Mouse (Mus musculus) bone marrow, adult 2 months (tissue): ENCODE results near the gene Polr2h. TPM values are rescaled to one million over a fixed set of nuclear protein-coding genes. Genes with fewer than 3 reads are reported as not detected.

Experiments used
- H3K27ac ChIP-seq: fragments of 200-500 bp; 2 replicates; pipeline ENCODE4 v1.5.1; 2012; ENCODE audit warnings: low read depth, mild to moderate bottlenecking, control low read depth, inconsistent platforms, low read length; ENCODE audit not compliant: control insufficient read depth, poor library complexity, insufficient read depth
- H3K4me1 ChIP-seq: fragments of 200-500 bp; 2 replicates; pipeline ENCODE4 v1.6.1; 2011; ENCODE audit warnings: low read length; ENCODE audit not compliant: control insufficient read depth, insufficient read depth
- H3K4me3 ChIP-seq: fragments of 200-500 bp; replicated peaks from 2 replicates; pipeline ENCODE3; 2011; ENCODE audit warnings: mild to moderate bottlenecking, low read depth, low read length, control low read depth; ENCODE audit not compliant: control insufficient read depth
- CTCF ChIP-seq: fragments of 200-500 bp; IDR thresholded peaks from 2 replicates; pipeline ENCODE4 v1.5.1; 2011; ENCODE audit warnings: low read length, control low read depth; ENCODE audit not compliant: control insufficient read depth, insufficient read depth
- POLR2A ChIP-seq: fragments of 200-500 bp; IDR thresholded peaks from 2 replicates; pipeline ENCODE4 v1.6.1; 2011; ENCODE audit warnings: low read depth, mild to moderate bottlenecking, control low read depth, low read length, borderline replicate concordance; ENCODE audit not compliant: control insufficient read depth
- whole genome bisulfite sequencing: fragments of 180-500 bp; shearing (Covaris S2); methylation state at CpG from one replicate; pipeline ENCODE4 v1.1.7; 2018; 5-methylcytosine and 5-hydroxymethylcytosine counted together
- polyA plus RNA-seq: library from polyadenylated mRNA; stranded (reverse); fragments of >200 nt; gene quantifications from 2 replicates; pipeline ENCODE4 v1.2.4, GENCODE M21; 2011; ENCODE audit warnings: low replicate concordance; ENCODE audit not compliant: missing spikeins, insufficient read depth, insufficient read length

The Polr2h gene
- polyA plus RNA-seq, 1 experiment: 50.1 TPM

DNA sequence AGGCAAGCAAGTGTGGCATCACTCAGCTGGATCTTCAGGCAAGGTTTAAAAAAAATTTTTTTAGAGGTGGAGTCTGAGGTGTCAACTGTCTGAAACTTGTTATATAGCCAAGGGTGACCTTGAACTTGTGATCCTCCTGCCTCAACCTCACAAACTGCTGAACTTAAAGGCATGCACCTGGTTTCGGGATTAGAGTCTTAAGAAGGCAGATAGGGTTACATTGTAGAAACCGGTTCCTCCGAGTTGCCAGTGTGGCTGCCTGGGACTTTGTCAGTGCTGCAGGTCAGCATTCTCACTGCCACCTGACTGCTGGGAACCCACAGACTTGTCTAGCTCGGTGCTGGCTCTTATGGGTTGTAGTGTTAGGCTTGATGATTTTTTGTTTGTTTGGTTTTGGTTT lies 5.8 kb downstream of the Polr2h start:
- no peak overlapping the region for H3K27ac ChIP-seq
- 87% methylated on average over 4 of the region's 4 CpGs for WGBS
- no peaks in the 10 kb centered on the region for H3K4me1 ChIP-seq
- no peak overlapping the region for H3K4me3 ChIP-seq
- no peak for TF ChIP-seq CTCF
- TF ChIP-seq POLR2A: no peak

- Histone ChIP-seq H3K27ac (no peak overlapping the region), H3K4me1 (no peaks in the 10 kb centered on the region), H3K4me3 (no peak overlapping the region)
- TF ChIP-seq POLR2A (no peak), CTCF (peak; percentile 68)
- WGBS: 27% methylated on average over 5 of the region's 5 CpGs
These were observed 6.9 kb downstream of the Polr2h start for GRCm38 (mm10) chr16:20724338-20724748.

- Histone ChIP-seq H3K27ac (no peak overlapping the region), H3K4me3 (no peak overlapping the region), H3K4me1 (no peaks in the 10 kb centered on the region)
- WGBS: 89% methylated on average over 7 of the region's 7 CpGs
- TF ChIP-seq POLR2A (no peak), CTCF (no peak)
These were observed 7.9 kb downstream of the Polr2h start for GRCm38 (mm10) chr16:20725321-20725720.

DNA sequence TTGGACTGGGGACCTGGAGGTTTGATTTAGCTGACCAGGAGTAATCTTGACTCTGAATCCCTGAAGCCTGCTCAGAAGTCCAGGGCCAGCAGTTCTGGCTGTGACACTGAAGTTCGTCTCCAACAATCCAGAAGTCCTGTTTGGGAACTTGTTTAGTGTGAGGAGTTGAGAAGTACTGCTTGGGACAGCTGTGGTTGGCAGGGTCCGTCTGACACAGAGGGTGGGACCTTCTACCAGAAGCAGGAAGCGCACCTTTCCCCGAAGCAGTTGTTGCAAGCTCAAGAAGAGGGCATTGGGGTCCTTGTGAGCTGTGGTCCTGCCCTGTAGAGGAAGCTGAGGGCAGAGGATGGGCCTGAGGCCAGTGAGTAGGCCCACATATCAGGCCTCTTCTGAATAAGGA lies 8.3 kb downstream of the Polr2h start:
- no peak overlapping the region for H3K27ac ChIP-seq
- no peaks in the 10 kb centered on the region for H3K4me1 ChIP-seq
- TF ChIP-seq POLR2A: no peak
- no peak for TF ChIP-seq CTCF
- 62% methylated on average over 4 of the region's 4 CpGs for WGBS
- no peak overlapping the region for H3K4me3 ChIP-seq

DNA sequence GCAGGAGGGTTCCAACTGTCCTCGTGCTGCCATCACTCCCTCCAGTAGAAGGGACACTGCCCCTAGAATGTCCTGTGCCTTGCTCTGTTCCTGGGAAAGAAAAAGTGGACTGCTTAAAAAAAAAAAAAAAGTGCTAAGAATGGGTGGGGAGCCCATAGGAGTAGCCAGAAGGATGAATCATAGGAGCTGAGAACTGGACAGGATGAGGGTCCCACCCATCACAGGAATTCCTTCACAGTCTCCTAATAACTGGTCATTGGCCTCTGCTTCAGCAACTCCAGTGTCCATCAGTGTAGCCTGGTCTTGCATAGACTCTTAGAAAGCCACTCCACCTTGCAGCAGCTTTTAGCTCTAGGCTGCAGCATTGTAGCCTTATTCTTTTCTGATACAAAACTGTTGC lies 8.9 kb downstream of the Polr2h start:
- TF ChIP-seq CTCF: no peak
- TF ChIP-seq POLR2A: no peak
- no peak overlapping the region for H3K27ac ChIP-seq
- 61% methylated on average over 1 of the region's 1 CpGs for WGBS
- no peaks in the 10 kb centered on the region for H3K4me1 ChIP-seq
- H3K4me3 ChIP-seq: no peak overlapping the region

GRCm38 (mm10) chr16:20730293-20730711 lies 12.8 kb downstream of the Polr2h start:
- 44% methylated on average over 5 of the region's 5 CpGs for WGBS
- Histone ChIP-seq H3K4me3 (no peak overlapping the region), H3K27ac (no peak overlapping the region), H3K4me1 (peaks cover 2% of the 10 kb centered on the region; the same call in 1 of the 2 replicates)
- TF ChIP-seq POLR2A (no peak), CTCF (no peak)

- no peak for TF ChIP-seq POLR2A
- TF ChIP-seq CTCF: no peak
- peaks cover 2% of the 10 kb centered on the region; the same call in 1 of the 2 replicates for H3K4me1 ChIP-seq
- H3K27ac ChIP-seq: no peak overlapping the region
- 56% methylated on average over 5 of the region's 5 CpGs for WGBS
- H3K4me3 ChIP-seq: no peak overlapping the region
These were observed 14.2 kb downstream of the Polr2h start for GRCm38 (mm10) chr16:20731688-20732087.

DNA sequence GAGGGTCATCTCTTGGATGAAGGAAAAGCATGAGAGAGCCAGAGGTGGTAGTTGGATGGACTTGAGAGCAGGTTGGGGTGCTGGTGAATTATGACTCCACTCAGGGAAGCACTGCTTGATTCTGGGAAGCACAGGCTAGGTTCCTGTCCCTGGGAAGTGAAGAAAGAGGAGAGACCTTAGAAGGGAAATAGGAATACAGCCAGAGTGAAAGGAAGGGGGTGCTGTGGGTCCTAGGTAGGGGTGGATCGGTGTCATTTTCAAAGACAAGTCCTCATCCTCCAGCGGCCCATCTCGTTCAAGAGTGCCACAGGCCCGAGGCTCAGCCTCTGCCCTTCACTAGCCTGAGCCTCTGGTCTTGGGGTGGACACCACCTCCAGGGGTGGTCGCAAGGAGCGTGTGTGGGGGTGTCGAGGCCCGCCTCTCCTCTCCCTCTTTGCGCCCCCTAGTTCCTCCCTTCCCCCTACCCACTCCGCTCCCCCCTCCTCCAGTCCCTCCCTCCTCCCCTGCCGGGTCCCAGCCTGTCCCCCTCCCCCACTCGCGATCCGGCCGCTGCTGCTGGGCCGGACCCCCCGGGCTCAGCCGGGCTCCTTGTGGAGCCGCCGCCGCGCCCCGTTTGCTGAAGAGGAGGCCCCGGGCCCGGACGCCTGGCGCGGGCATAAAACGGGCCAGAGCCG lies 14.9 kb downstream of the Polr2h start:
- TF ChIP-seq CTCF (no peak), POLR2A (no peak)
- H3K4me1 ChIP-seq: peaks cover 2% of the 10 kb centered on the region; the same call in 1 of the 2 replicates
- 8% methylated on average over 28 of the region's 30 CpGs for WGBS
- no peak overlapping the region for H3K4me3 ChIP-seq
- H3K27ac ChIP-seq: no peak overlapping the region
